Mouse (Mus musculus) layer of hippocampus, postnatal 25 days (tissue): ENCODE data around the gene Pou4f1. TPM values are rescaled to one million over a fixed set of nuclear protein-coding genes. Genes with fewer than 3 reads are reported as not detected.
"Not testable (repeated sequence)": the region's sequence is repeated elsewhere in the genome, so short reads cannot be mapped to it uniquely, and the experiment has no call there.

ENCODE experiments used
- DNase-seq, 2 experiments: peaks; one replicate each; pipeline ENCODE4 v3.0.0; 2022; ENCODE audit warnings: mixed read lengths in 2 of 2, low spot score in 1 of 2; ENCODE audit errors: extremely low spot score in 1 of 2
- total RNA-seq, 2 experiments: library from RNA; stranded (reverse); gene quantifications; 2 replicates each; pipeline ENCODE4 v1.2.3; 2021

The Pou4f1 gene
- total RNA-seq = under 1 TPM in 1 of 2 experiments, not detected in 1; 0.07 TPM

GRCm38 (mm10) chr14:104467966-104468622, at the start of gene Pou4f1:
Gene Pou4f1, minus strand, starts transcription at chr14:104467999.
- DNase-seq = no peak

- no peak for DNase-seq
Measured at GRCm38 (mm10) chr14:104511664-104512063, 43.9 kb upstream of the Pou4f1 start.

- DNase-seq = not testable (repeated sequence)
Measured at GRCm38 (mm10) chr14:104502761-104503160, 35.0 kb upstream of the Pou4f1 start.

- DNase-seq = no peak
Measured at GRCm38 (mm10) chr14:104479751-104480150, 12.0 kb upstream of the Pou4f1 start.

GRCm38 (mm10) chr14:104478593-104478992, 10.8 kb upstream of the Pou4f1 start:
- no peak for DNase-seq

GRCm38 (mm10) chr14:104477616-104478015, 9.8 kb upstream of the Pou4f1 start:
- DNase-seq = no peak

- DNase-seq = no peak
Measured at GRCm38 (mm10) chr14:104475438-104475837, 7.6 kb upstream of the Pou4f1 start.

GRCm38 (mm10) chr14:104468623-104468970, 798 bp upstream of the Pou4f1 start:
- DNase-seq = no peak

GRCm38 (mm10) chr14:104467133-104467965, 450 bp downstream of the Pou4f1 start:
- no peak for DNase-seq

GRCm38 (mm10) chr14:104466557-104466956, 1.2 kb downstream of the Pou4f1 start:
- no peak for DNase-seq

- DNase-seq = no peak
Measured at GRCm38 (mm10) chr14:104465483-104466235, 2.1 kb downstream of the Pou4f1 start.

GRCm38 (mm10) chr14:104464841-104465240, 3.0 kb downstream of the Pou4f1 start:
- DNase-seq = no peak

- no peak for DNase-seq
Measured at GRCm38 (mm10) chr14:104463631-104464250, 4.1 kb downstream of the Pou4f1 start.

GRCm38 (mm10) chr14:104461286-104462240, 6.2 kb downstream of the Pou4f1 start:
- DNase-seq = no peak

GRCm38 (mm10) chr14:104460325-104461285, 7.2 kb downstream of the Pou4f1 start:
- DNase-seq = no peak

- DNase-seq = no peak
Measured at GRCm38 (mm10) chr14:104459513-104460111, 8.2 kb downstream of the Pou4f1 start.

- DNase-seq = no peak
Measured at GRCm38 (mm10) chr14:104458728-104459512, 8.9 kb downstream of the Pou4f1 start.
